Mouse (Mus musculus): ENCODE data around the gene Rdh8.

- no peak for TF ChIP-seq CTCF (IDR thresholded peaks at IDR 0.05; ENCODE audit: borderline replicate concordance, control insufficient read depth, extremely low read depth, insufficient read depth, low read length, poor library complexity)
- no peak for TF ChIP-seq POLR2A (IDR thresholded peaks at IDR 0.05; ENCODE audit: control insufficient read depth, extremely low read depth, insufficient read depth, low read length, poor library complexity)
Observed at GRCm38 (mm10) chr9:20805159-20805495, 13.2 kb upstream of the Rdh8 start.
